Mouse (Mus musculus) thymus, postnatal 14 days (tissue): ENCODE results near the gene Ric1.
"Not testable (repeated sequence)": the region's sequence is repeated elsewhere in the genome, so short reads cannot be mapped to it uniquely, and the experiment has no call there.

Source experiments
- DNase-seq: peaks from one replicate; pipeline ENCODE4 v3.0.0; 2021

Ric1 gene

DNA sequence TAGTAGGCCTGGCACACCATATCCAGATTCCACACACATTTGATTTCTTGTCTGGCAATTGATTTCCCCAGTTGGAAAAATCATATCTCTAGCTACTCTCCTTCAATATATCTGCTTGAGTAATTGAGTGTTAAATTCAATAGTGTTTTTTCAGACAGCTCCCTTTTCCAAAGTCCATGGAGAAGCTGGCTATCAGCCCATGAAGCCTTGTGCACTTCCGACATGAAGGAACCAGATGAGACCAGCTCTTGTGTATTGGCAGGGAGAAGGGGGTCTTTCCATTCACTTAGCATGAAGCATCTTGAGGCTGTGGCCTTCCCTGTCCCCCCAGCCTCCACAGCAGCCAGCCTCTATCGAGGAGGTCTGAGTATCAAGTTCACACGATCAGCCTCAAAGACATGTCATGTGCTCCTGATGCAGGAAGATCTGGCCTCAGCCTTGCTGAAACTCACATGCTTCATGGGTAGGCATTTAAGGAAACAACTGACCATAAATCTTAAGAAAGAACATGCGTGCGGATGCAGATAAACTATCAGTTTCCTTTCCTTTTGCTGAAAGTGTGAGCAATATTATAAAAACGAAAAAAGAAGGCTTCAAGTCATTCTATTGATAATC, 23.1 kb upstream of the Ric1 start:
- DNase-seq: no peak

DNA sequence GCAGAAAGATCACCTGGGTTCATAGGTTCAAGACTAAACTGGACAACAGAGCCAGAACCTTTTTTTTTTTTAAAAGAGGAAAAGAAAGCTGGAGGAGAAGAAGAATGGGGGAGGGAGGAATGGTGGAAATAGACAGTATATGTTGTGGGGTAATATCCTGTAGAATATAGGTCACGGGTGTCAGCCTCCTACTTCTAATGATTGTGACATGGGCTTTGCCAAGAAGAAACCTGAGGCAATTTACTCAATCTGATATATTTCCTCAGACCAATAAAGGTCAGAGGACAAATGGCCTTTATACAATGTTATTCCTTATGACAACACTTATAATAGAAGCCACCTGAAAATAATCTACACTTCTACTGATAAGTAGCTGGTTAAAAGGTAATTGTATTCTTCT, 21.7 kb upstream of the Ric1 start:
- DNase-seq: no peak

DNA sequence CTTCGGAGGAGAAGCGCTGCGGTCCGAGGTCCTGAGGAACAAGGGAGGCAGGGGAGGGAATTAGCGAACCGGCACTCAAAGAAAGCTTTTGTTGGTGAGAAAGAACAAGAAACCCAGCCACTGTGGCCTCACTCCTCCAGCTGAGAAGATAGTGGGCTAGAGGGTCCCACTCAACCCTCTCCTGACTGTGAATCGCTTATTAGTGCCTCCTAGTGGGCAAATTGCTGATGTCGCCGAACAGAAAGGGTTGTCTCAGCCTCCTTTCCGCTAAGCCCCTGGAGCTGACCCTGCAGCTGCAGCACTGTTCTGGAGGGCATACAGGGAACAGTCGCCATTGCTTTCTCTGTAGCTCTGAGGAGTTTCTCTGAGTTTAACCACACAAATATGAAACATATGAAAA, 21.0 kb upstream of the Ric1 start:
- DNase-seq: peak; percentile 72

DNA sequence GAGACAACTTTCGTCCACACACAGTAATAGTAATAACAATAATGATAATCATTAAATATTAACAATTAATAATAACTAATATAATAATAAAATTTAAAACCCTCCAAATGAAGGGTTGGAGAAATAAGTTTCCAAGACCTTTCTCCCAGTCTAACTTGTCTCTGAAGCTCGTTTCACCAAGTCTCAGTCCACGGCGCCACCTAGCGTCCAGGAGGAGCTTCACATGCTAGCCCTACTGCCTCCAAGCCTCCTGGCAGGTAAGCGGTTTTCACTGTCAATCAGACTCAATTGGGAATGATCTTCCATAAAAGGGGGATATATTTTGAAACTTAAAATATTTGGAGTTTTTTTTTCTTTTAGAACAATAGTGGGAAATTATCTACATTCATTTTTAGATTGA, 20.6 kb upstream of the Ric1 start:
- peak; percentile 86 for DNase-seq

DNA sequence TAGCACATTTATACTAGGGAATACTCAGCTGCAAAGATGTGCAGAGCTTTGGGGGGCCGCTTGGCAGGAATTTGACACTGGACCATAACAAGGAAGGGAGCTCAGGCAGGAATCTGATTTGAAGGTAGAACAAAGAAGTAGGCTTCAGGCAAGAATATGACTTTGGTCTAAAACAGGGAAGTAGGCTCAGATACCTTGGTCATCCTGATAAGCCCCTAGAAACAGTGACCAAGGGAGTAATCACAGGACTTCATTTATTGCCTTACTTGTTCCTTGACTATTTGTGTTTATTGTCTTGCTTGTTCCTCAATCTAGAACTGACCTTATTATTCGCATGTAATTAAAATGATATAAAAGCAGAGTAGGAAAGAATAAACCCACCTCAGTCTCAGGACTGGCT, 18.0 kb upstream of the Ric1 start:
- DNase-seq: no peak

DNA sequence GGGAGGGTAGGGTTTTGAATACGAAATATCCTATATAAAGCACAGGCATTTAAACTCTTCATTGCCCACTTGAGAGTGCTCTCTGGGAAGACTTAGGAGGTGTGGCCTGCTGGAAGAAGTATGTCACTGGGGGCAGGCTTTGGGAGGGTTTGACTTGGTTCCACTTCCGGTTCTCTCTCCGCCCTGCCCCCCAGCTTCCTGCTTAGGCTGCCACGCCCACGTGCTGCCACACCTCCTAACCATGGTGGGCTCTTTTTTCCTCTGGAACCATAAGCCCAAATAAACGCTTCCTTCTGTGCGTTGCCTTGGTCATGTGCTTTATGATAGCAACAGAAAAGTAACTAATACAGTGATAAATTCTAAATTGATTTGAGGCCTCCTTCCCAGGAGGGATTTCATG, 16.5 kb upstream of the Ric1 start:
- DNase-seq: peak; percentile 34

DNA sequence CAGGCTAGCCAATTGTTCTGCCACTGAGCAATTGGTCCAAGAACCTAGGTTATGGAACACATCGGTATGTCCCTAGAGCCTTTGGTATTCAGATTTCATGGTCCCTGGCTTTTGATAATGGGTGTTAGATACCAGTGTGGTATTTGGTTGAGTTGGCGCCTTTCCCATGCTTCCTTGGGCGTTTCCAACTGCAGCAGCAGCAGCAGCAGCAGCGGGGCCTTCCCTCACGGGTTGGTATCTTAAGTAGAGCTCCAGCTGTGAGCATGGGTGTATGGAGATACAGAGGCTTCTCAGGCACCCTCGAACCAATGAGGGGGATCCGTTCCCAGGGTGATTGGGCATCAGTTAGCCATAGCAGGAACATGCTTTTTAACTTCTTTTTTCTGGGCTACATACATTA, 13.9 kb upstream of the Ric1 start:
- DNase-seq: no peak

DNA sequence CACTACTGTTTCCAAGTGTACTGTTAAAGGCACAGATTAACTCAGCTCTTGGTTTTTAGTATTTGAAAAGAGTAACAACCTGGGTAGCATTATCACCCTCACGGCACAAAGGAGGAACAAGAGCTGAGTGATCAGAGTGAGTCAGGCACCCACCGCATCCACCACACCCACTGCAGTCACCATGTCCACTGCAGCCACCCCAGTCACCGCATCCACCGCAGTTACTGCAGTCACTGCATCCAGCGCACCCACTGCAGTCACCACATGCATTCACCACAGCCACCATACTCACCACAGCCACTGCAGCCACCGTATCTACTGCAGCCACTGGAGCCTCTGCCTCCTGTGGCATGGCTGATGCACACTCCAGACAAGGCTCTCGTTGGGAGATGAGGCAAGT, 12.2 kb upstream of the Ric1 start:
- DNase-seq: no peak

DNA sequence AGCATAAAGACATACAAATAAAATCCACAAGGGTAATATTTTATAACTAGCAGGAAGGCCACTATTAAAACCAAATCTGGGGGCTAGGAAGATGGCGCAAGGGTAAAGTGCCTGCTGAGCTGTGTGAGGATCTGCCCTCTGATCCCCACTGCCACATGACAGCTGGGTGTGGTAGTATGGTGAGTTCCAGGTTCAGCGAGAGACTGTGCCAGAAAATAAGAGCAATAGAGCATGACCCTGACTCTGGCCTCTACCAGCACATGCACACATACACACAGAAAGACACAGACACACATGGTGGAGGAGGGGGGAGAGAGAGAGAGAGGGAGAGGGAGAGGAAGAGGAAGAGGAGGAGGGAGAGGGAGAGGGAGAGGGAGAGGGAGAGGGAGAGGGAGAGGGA, 10.3 kb upstream of the Ric1 start:
- DNase-seq: no peak

DNA sequence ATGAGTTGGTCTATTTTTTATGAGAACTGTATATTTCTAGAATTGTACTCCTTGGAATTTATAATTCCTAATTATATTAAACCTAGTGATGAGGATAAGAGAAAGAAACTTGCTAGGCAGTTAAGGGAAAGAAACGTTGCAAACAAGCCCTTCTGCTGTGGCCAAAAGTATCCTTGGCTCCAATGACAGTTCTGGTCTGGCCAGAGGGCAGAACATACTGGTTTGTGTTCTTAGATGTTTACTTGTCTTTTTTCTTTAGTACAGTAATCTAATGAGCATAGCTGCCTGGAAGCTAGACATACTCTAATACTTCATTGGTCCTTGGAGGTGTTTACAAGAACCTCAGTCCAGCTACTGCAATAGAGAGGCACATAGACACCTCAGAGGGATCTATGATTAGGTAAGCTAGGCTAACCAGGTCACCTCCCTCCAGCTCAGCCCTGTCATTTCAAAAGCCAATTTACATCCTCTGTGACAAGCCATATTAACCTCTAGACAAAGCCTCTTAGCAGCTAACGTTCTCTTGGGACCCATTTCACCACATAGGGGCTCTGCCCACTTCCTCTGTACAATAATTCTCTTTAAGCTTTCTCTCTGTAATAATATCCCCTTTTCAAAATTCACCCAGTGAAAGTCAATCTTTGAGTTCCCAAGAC, 8.8 kb upstream of the Ric1 start:
- no peak for DNase-seq

DNA sequence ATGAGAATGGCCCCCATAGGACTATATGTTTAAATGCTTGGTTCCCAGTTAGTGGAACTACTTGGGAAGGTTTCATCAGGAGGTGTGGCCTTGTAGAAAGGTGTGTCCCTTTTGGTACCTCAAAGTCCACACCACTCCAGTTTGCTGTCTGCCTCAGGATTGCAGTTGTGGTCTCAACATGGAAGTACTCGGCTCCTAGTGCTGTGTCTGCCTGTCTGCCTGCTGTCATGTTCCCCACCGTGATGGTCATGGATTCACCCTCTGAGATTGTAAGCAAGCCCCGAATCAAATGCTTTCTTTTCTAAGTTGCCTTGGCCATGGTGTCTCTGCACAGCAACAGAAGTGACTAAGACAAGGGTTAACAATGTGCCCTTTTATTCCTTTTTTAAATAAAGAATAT, 8.0 kb upstream of the Ric1 start:
- no peak for DNase-seq

DNA sequence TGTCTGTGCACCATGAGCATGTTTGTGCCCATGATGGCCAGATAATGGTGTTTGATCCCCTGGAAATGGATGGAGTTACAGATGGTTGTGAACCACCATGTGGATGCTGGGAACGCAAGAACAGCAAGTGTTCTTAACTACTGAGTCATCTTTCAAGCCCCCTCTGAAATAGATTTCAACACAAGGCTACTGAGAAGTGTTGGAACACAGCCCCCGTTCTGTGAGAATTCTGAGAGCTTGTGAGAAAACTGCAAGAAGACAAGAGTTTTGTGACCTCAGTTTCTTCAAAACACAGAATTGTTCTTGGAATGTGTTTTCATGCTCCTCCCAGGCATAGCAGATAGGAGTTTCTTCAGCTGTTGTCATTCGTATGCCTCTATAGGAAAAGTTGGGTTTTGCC, 6.7 kb upstream of the Ric1 start:
- DNase-seq: no peak

DNA sequence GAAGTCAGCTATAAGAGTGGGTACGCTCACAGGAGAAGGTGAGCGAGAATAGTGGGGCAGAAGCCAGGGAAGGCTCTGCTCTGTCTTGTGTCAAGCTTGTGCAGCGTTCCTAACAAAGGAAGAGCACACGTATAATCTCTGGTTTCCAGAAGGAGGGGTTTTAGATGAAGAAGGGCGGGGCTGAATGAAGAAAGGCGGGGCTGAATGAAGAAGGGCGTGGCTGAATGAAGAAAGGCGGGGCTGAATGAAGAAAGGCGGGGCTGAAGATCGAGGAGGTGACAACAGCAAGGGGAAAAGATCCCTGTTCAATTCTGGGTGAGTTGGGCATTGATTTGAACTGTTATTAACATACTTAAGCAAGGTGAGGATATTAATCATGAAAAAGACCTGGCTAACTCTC, 6.1 kb upstream of the Ric1 start:
- DNase-seq: no peak

DNA sequence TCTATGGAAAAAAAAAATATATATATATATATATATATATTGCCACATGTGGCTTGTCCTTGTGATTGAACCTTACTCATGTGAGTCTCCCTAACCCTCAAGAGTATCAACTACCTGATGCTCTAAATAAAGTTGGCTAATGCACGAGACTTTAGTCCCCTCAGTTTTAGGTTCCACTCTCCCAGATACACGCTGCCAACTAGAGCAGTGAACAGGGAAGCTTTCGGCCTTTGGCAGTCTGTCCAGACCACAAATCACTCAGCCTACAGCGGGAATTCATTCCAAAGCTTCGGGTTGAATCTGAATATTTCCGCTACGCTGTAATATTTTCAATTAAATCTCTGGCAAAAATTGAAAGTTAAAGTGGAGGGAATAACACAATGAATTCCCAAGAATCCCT, 3.7 kb upstream of the Ric1 start:
- no peak for DNase-seq

DNA sequence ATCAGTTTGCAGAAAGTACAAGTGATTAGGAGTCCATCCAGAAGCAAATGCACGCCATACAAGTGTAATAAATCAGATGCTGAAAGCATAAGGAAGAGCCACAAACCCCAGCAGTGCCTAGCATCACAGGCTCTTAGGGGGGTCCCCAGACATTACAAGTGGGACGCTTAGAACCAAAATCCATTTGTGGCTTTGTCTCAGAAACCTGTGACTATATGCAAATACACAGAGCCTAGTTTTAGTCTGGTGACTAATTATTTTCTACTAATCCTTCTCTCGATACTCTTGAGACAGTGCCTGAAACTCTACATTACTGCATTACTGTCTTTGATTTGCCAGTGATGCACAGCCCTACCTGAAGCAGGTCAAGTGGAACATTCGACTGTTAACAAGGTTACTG, 3.2 kb upstream of the Ric1 start:
- DNase-seq: no peak

DNA sequence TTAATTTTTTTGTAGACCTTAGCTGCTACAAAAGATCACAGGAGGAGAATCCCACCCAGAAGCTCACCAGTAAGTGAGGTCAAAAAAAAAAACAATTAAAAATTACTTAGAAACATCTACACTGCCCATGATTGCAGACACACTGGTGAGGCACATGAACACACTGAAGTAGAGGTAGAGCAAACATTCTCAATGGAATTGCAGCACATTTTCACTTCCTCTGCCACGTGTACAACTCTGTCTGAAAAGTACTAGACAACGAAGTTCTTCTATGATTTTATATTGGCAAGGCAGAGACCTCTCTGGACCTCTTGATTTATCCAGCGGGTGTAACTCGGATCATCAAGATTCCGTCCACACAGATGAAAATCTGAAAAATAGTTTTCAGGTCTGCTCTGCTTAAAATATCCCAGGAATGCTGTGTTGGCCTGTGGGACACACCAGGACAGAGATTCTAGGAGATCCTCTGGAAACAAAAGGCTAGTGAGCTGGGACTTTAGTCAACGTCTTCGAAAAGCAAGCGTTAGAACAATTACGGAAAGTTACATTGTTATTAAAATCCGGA, 1.0 kb upstream of the Ric1 start:
- no peak for DNase-seq

DNA sequence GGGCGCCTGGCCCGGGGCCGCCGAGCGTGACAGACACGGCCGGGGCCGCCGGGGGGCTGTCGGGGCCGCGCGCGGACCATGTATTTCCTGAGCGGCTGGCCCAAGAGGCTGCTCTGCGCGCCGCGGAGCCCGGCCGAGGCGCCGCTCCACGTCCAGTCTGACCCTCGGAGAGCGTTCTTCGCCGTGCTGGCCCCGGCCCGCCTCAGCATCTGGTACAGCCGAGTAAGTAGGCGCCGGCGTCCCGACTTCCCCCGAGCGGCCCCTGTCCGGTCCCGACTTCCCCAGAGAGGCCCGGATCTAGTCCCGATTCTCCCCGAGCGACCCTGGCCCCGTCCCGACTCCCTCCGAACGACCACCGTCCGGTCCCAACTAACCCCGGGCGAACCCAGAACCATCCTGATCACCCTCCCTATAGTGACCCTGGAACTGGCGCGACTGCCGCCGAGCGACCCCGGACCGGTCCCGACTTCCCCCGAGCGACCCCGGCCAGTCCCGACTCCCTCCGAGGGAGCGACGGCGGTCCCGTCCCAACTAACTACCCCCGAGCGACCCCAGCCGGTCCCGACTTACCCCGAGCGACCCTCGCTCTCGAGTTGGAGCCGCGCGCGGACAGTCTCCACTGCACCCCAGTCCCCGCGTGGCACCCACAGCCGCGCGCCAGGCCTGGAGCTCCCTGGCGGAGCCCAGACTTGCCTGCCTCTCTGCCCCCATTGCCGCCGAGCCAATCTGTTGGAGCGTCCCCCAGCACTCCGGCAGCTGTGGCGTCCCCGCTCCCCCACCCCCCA, 555 bp downstream of the Ric1 start:
- peak; percentile 76 for DNase-seq

DNA sequence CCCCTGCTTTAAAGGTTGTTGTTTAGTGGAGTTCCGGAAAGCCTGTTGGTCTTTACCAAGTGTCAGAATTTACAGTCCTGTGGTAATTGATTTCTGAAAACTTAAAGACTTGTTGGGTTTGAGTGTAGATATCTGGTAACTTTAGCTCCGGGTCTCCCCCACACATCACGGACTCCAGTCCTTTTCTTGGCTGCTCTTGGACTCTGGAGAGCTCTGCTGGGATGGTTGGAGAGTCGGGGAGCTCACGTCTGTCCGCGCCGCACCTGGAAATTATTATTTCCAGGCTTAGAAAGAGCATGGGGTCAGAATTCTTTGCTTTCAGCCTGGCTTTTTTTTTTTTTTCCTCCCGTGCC, 1.1 kb downstream of the Ric1 start:
- no peak for DNase-seq

DNA sequence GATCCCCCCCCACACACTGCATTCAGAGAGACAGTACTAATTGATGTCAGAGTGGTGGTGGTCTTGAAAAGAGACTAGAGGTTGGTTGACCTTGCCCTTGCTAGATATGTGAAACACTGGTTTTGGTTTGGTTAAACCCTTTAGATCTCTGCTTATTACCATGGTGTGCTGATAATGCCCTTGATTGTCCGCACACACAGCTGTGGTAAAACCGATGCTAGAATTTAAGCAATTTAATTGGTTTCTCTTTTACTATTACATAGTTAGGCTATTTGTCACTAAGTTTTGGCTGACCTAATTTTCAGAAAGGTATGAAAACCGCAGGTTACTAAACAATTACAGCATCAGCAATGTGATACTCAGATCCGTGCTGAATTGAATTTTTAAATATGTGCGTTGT, 1.6 kb downstream of the Ric1 start:
- DNase-seq: no peak

DNA sequence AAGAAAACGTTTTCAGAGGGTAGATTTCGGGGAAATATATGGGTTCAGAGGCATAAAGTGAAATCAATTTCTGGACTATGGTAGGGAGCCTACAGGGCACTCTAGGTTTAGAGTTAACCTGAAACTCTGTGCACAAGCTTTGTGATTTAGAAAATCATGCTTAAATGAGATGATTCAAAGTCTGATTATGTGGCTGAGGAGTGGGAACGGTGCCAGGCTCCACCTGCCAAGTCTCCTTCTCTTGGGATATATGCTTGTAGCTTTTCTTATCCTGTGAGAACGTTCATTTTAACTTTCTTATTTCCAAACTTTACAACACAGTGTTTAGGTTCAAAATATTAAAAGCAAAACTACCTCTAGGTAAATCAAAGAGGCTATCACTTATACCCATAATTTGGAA, 2.5 kb downstream of the Ric1 start:
- no peak for DNase-seq

DNA sequence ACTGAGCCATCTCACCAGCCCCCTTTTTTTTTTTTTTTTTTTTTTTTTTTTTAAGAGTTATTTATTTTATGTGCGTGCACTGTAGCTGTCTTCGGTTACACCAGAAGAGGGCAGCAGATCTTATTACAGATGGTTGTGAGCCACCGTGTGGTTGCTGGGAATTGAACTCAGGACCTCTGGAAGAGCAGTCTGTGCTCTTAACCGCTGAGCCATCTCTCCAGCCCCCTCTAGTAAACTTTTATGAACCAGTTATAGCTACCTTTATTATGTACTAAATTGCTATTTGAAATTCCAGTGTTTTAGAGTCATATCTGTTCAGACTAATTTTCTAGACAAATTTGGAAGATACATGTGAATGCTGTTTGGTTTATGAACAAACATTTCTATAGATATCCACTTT, 3.5 kb downstream of the Ric1 start:
- not testable (repeated sequence) for DNase-seq

DNA sequence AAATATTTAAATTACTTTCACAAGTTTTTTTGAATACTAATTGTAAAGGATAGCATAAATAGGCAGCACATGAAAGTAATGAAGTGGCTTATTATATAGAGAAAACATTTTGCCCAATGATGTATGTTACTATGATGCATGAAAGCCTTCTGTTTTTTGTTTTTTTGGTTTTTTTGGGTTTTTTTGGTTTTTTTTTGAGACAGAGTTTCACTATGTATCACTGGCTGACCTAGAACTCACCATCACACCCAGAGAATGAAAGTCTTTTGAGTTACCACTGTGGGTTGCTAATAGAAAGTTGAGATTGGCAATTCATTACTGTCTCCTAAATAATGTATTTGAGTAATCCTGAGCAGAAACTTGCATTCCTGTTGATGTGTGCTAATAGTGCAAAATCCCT, 4.8 kb downstream of the Ric1 start:
- no peak for DNase-seq

DNA sequence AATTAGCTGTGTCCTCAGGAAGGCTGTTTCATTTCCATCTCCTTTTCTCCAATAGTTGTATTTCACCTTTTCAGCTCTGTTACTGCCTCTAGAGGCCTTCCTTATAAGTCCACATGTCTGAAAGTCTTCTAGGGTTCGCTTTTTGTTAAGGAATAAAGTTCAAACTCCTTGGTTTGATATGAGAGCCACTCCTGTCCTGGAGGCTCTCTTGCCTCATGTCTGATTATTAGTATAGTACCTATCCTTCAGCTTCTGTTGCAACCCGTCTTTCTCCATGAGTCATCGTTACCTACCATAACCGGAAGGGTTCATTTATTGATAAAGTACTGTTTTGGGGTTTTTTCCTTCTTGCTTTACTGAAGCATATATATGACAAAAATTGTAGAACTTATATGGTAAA, 5.2 kb downstream of the Ric1 start:
- no peak for DNase-seq

DNA sequence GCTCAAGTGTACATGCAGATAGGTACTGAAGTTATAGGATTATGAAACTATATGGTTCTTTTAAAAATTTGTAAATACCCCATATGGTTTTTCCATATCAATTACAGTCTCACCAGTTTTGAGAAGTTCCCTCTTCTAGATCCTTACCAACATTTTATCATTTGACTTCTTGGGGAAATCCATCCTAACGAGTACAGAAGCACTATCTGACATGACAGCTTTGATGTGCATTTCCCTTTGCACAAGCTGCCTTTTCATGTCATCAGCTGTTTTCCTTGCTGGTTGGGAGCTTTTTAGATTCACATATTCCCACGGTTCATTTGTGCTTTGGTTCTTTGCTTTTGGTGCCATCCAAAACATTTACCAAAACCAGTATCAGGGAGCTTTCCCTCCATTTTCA, 6.5 kb downstream of the Ric1 start:
- no peak for DNase-seq
